Mouse (Mus musculus) CD4-positive, CD25-positive, alpha-beta regulatory T cell, adult 4 months (primary cell): Measurements from ENCODE around the gene Mipol1. TPM values are rescaled to one million over a fixed set of nuclear protein-coding genes. Genes with fewer than 3 reads are reported as not detected.

Source experiments
- ATAC-seq: one replicate; pipeline ENCODE4 v1.8.0; 2017
- polyA plus RNA-seq, 2 experiments: library from polyadenylated mRNA; unstranded; fragments of 100-300 nt; shearing (Covaris generic); gene quantifications; one replicate each; pipeline ENCODE4 v1.2.1; 2017

The Mipol1 gene
- polyA plus RNA-seq, 2 experiments from 2014 or later: 14.8 to 16.0 TPM

- no peak for ATAC-seq
These were observed 13.7 kb downstream of the Mipol1 start for GRCm38 (mm10) chr12:57243671-57244495.

- no peak for ATAC-seq
These were observed 28.3 kb downstream of the Mipol1 start for GRCm38 (mm10) chr12:57258572-57258971.

- ATAC-seq: no peak
These were observed 45.2 kb downstream of the Mipol1 start for GRCm38 (mm10) chr12:57275456-57275855.

GRCm38 (mm10) chr12:57281155-57282114 is 51.2 kb downstream of the Mipol1 start:
- ATAC-seq: no peak

GRCm38 (mm10) chr12:57285303-57286059 is 55.3 kb downstream of the Mipol1 start:
- ATAC-seq: no peak

- no peak for ATAC-seq
These were observed 77.1 kb downstream of the Mipol1 start for GRCm38 (mm10) chr12:57307337-57307736.

GRCm38 (mm10) chr12:57307748-57308147 is 77.5 kb downstream of the Mipol1 start:
- no peak for ATAC-seq

- ATAC-seq: no peak
These were observed 108.8 kb downstream of the Mipol1 start for GRCm38 (mm10) chr12:57339053-57339452.

GRCm38 (mm10) chr12:57340111-57340510 is 109.9 kb downstream of the Mipol1 start:
- ATAC-seq: no peak

- no peak for ATAC-seq
These were observed 132.5 kb downstream of the Mipol1 start for GRCm38 (mm10) chr12:57362732-57363131.

GRCm38 (mm10) chr12:57364027-57364426 is 133.8 kb downstream of the Mipol1 start:
- no peak for ATAC-seq

GRCm38 (mm10) chr12:57371790-57372547 is 141.7 kb downstream of the Mipol1 start:
- no peak for ATAC-seq

- ATAC-seq: no peak
These were observed 152.6 kb downstream of the Mipol1 start for GRCm38 (mm10) chr12:57382797-57383196.

GRCm38 (mm10) chr12:57387588-57388292 is 157.5 kb downstream of the Mipol1 start:
- no peak for ATAC-seq

GRCm38 (mm10) chr12:57399547-57399946 is 169.3 kb downstream of the Mipol1 start:
- ATAC-seq: no peak

- ATAC-seq: no peak
These were observed 170.0 kb downstream of the Mipol1 start for GRCm38 (mm10) chr12:57400186-57400585.

GRCm38 (mm10) chr12:57401126-57401525 is 170.9 kb downstream of the Mipol1 start:
- no peak for ATAC-seq

GRCm38 (mm10) chr12:57402360-57402759 is 172.1 kb downstream of the Mipol1 start:
- ATAC-seq: no peak

- ATAC-seq: no peak
These were observed 179.7 kb downstream of the Mipol1 start for GRCm38 (mm10) chr12:57409976-57410375.

GRCm38 (mm10) chr12:57413833-57414232 is 183.6 kb downstream of the Mipol1 start:
- ATAC-seq: no peak

GRCm38 (mm10) chr12:57424902-57425301 is 194.7 kb downstream of the Mipol1 start:
- no peak for ATAC-seq
